Mouse (Mus musculus): ENCODE measurements at regions not wholly inside any gene's neighbourhood (a gene's known extent, or its start where the extent isn't known, plus 50 kb on each side); places are given as distances from the start of the nearest gene placed in this dataset.
"Not testable (repeated sequence)": the region's sequence is repeated elsewhere in the genome, so short reads cannot be mapped to it uniquely, and the experiment has no call there.

DNA sequence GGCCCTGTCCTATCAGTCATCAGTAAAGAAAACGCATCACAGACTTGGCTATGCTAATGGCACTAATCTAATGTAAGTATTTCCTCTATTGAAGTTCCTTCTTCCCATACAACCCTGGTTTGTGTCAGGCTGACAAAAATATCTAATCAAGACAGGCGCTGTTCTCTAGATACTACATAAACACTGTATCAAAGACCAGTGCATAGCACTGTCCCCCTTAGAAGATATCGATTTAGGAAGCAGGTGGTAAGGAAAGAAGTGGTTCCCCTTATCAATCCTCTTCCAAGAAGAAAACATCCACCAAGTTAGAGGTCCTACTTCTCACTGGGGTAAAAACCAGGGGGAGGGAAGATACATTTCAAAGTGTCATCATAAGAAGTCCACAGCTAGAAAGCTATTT lies 97.5 kb downstream of the Rchy1 start:
- Histone ChIP-seq H3K9me3 (ENCODE audit: control insufficient read depth, low read length) (no peaks in the 10 kb centered on the region), H3K4me3 (ENCODE audit: low read depth, low read length) (no peak overlapping the region), H3K27me3 (ENCODE audit: control insufficient read depth, insufficient read depth, low read length) (no peaks in the 10 kb centered on the region), H3K27ac (ENCODE audit: low read depth, low read length) (no peak overlapping the region), H3K4me2 (ENCODE audit: low read depth) (no peak overlapping the region), H3K36me3 (ENCODE audit: control insufficient read depth, insufficient read depth, low read length) (no peaks in the 10 kb centered on the region), H3K4me1 (ENCODE audit: control insufficient read depth, insufficient read depth, low read length) (no peaks in the 10 kb centered on the region), H3K9ac (ENCODE audit: low read length) (no peak overlapping the region)
- ATAC-seq (ENCODE audit: insufficient read depth, low FRiP score, low TSS enrichment) (no peak), DNase-seq (ENCODE audit: low spot score) (no peak)
- 90% methylated on average over 3 of the region's 3 CpGs for WGBS

DNA sequence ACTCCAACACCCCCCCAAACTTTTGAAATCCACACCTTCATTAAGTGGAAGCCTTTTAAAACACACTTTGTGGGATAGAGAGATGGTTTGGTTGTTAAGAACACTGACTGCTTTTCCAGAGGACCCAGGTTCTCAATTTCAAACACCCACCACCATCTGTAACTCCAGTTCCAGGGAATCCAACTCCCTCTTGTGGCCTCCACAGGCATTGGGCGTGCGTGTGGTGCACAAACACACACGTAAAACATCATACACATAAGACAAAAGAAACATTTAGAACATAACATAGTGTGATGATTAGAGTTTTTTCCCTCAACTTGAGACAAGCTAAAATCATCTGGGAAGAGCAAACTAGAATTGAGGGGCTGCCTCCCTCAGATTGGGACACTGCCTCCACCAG lies 100.0 kb downstream of the Rchy1 start:
- H3K9ac ChIP-seq (ENCODE audit: low read length), result no peak overlapping the region
- no peaks in the 10 kb centered on the region for H3K36me3 ChIP-seq (ENCODE audit: control insufficient read depth, insufficient read depth, low read length)
- H3K4me2 ChIP-seq (ENCODE audit: low read depth), result no peak overlapping the region
- no peaks in the 10 kb centered on the region for H3K4me1 ChIP-seq (ENCODE audit: control insufficient read depth, insufficient read depth, low read length)
- no peak for ATAC-seq (ENCODE audit: insufficient read depth, low FRiP score, low TSS enrichment)
- no peak overlapping the region for H3K4me3 ChIP-seq (ENCODE audit: low read depth, low read length)
- WGBS, result 97% methylated on average over 3 of the region's 3 CpGs
- H3K9me3 ChIP-seq (ENCODE audit: control insufficient read depth, low read length), result no peaks in the 10 kb centered on the region
- H3K27me3 ChIP-seq (ENCODE audit: control insufficient read depth, insufficient read depth, low read length), result no peaks in the 10 kb centered on the region
- no peak for DNase-seq (ENCODE audit: low spot score)
- no peak overlapping the region for H3K27ac ChIP-seq (ENCODE audit: low read depth, low read length)

DNA sequence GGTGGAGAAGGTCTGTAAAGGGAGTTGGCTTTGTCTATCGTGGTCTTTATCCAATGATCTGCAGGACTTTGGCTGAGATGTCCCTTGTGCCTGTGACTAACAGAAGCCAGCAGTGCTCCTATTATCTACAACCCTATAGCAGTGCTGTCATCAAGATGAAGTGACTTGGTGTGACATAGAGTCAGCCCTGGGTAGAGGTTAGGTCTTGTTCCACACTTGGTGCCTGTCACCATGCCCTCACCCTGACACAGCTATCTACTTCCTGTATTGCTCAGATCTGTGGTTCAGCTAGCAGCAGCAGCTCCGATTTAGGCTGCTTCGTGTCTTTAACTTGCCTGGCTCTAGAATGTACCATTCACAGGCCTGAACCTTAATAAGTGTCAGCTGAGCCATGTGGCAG lies 100.6 kb downstream of the Rchy1 start:
- H3K4me3 ChIP-seq (ENCODE audit: low read depth, low read length), result no peak overlapping the region
- 98% methylated on average over 3 of the region's 3 CpGs for WGBS
- H3K9me3 ChIP-seq (ENCODE audit: control insufficient read depth, low read length), result no peaks in the 10 kb centered on the region
- no peak for DNase-seq (ENCODE audit: low spot score)
- H3K9ac ChIP-seq (ENCODE audit: low read length), result no peak overlapping the region
- no peaks in the 10 kb centered on the region for H3K4me1 ChIP-seq (ENCODE audit: control insufficient read depth, insufficient read depth, low read length)
- no peaks in the 10 kb centered on the region for H3K27me3 ChIP-seq (ENCODE audit: control insufficient read depth, insufficient read depth, low read length)
- no peak overlapping the region for H3K4me2 ChIP-seq (ENCODE audit: low read depth)
- no peak overlapping the region for H3K27ac ChIP-seq (ENCODE audit: low read depth, low read length)
- no peak for ATAC-seq (ENCODE audit: insufficient read depth, low FRiP score, low TSS enrichment)
- H3K36me3 ChIP-seq (ENCODE audit: control insufficient read depth, insufficient read depth, low read length), result no peaks in the 10 kb centered on the region

DNA sequence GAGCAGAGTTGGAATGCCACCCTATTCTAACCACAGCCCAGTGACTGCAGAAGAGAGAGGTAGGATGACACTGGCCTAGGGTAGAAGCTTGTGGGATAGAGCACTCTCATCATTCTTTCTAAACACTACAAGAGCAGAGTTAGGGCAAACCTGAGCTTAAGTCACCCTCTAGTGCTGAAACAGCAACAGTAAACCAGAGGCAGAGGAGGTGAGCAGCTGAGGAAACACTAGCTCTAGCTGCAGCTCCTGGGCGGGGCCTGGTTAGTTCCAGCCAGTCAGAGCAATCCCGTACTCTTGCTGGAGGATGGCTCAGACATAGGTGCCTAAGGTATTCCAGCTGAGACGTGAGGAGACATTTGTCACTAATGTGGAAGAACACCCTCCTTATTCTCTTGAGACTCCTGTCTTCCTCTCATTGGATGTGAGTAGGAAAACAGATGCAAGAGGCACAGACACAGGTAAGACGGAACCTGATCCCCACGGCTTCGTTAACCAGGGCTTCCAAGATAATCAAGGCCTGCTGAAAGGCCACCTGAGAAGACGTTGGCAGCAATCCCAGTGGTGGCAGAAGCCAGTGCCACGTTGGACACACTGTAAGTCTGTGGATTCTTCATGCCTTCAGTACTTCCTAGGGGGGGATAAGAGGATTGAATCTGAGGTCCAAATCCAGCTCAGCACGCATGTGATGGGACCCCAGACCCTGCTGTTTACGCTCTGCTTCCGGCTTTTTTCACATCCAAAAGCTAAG lies 101.3 kb downstream of the Rchy1 start:
- H3K4me3 ChIP-seq (ENCODE audit: low read depth, low read length), result no peak overlapping the region
- no peaks in the 10 kb centered on the region for H3K36me3 ChIP-seq (ENCODE audit: control insufficient read depth, insufficient read depth, low read length)
- H3K27me3 ChIP-seq (ENCODE audit: control insufficient read depth, insufficient read depth, low read length), result no peaks in the 10 kb centered on the region
- H3K9me3 ChIP-seq (ENCODE audit: control insufficient read depth, low read length), result no peaks in the 10 kb centered on the region
- WGBS, result 80% methylated on average over 11 of the region's 11 CpGs
- no peak overlapping the region for H3K9ac ChIP-seq (ENCODE audit: low read length)
- ATAC-seq (ENCODE audit: insufficient read depth, low FRiP score, low TSS enrichment) (no peak), DNase-seq (ENCODE audit: low spot score) (no peak)
- no peaks in the 10 kb centered on the region for H3K4me1 ChIP-seq (ENCODE audit: control insufficient read depth, insufficient read depth, low read length)
- H3K27ac ChIP-seq (ENCODE audit: low read depth, low read length), result no peak overlapping the region
- H3K4me2 ChIP-seq (ENCODE audit: low read depth), result no peak overlapping the region

DNA sequence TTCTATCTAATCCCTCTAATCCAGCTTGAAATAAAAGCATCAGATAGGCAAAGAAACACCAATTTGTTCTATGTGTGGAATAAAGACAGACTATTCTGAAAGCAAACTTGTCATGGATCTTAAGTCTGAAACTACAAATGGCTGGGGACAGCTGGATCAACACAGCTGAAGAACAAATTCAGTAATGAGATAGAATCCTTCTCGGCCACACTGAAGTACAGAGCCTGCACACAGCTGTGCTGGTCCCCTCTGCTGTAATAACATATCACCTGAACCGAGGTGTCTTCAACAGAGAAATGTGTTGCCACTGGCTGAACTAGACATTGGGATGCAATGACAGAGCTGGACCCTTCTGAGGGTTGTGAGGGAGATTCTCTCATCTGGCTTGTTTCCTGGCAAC lies 102.4 kb downstream of the Rchy1 start:
- Histone ChIP-seq H3K4me1 (ENCODE audit: control insufficient read depth, insufficient read depth, low read length) (no peaks in the 10 kb centered on the region), H3K9ac (ENCODE audit: low read length) (no peak overlapping the region), H3K9me3 (ENCODE audit: control insufficient read depth, low read length) (no peaks in the 10 kb centered on the region), H3K27ac (ENCODE audit: low read depth, low read length) (no peak overlapping the region), H3K36me3 (ENCODE audit: control insufficient read depth, insufficient read depth, low read length) (no peaks in the 10 kb centered on the region), H3K4me3 (ENCODE audit: low read depth, low read length) (no peak overlapping the region), H3K4me2 (ENCODE audit: low read depth) (no peak overlapping the region), H3K27me3 (ENCODE audit: control insufficient read depth, insufficient read depth, low read length) (no peaks in the 10 kb centered on the region)
- DNase-seq (ENCODE audit: low spot score), result no peak
- WGBS, result 66% methylated on average over 2 of the region's 2 CpGs
- ATAC-seq (ENCODE audit: insufficient read depth, low FRiP score, low TSS enrichment), result no peak

DNA sequence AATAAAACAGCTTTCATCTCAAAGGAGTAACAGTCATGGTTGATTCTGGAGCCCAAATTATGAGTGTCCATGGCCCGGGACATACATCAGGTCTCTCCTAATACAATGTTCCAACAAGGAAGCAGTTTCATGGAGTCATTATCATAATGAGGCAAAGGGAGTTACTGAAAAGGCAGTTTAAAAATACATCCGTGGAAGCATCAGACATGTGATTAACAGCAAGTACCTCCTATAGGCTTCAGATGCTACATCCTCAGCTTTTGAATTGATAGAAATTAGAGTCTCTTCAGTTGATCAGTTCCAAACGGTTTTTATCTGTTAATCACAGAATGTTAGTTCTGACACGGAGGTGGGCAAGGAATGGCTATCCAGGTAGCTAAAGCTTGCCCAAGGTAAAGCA lies 110.5 kb downstream of the Rchy1 start:
- H3K4me1 ChIP-seq (ENCODE audit: control insufficient read depth, insufficient read depth, low read length), result no peaks in the 10 kb centered on the region
- H3K36me3 ChIP-seq (ENCODE audit: control insufficient read depth, insufficient read depth, low read length), result no peaks in the 10 kb centered on the region
- no peaks in the 10 kb centered on the region for H3K27me3 ChIP-seq (ENCODE audit: control insufficient read depth, insufficient read depth, low read length)
- 84% methylated on average over 4 of the region's 4 CpGs for WGBS
- no peak overlapping the region for H3K27ac ChIP-seq (ENCODE audit: low read depth, low read length)
- no peak for DNase-seq (ENCODE audit: low spot score)
- no peak overlapping the region for H3K4me3 ChIP-seq (ENCODE audit: low read depth, low read length)
- H3K4me2 ChIP-seq (ENCODE audit: low read depth), result no peak overlapping the region
- ATAC-seq (ENCODE audit: insufficient read depth, low FRiP score, low TSS enrichment), result no peak
- H3K9me3 ChIP-seq (ENCODE audit: control insufficient read depth, low read length), result no peaks in the 10 kb centered on the region
- no peak overlapping the region for H3K9ac ChIP-seq (ENCODE audit: low read length)

DNA sequence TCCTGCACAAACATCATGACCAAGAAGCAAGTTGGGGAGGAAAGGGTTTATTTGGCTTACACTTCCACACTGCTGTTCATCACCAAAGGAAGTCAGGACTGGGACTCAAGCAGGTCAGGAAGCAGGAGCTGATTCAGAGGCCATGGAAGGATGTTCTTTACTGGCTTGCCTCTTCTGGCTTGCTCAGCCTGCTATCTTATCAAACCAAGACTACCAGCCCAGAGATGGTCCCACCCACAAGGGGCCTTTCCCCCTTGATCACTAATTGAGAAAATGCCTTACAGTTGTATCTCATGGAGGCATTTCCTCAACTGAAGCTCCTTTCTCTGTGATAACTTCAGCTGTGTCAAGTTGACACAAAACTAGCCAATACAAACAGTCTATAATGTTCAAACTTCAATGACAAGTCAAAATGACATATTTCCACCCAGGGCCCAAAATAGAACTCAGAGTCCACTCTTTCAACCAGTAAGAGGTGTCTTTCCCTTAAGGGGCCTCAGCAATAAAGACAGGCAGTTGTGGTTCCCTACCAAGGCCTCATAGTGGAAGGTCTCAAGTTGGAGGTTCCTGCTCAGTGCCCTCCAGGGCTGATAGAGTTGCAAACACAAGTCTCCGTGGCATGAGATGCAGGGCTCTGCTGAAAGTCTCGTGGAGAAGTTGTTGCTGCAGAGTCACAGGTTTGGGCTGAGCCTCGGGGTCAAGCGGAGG lies 111.9 kb downstream of the Rchy1 start:
- not testable (repeated sequence) for H3K9ac ChIP-seq (ENCODE audit: low read length); H3K4me2 ChIP-seq (ENCODE audit: low read depth); H3K36me3 ChIP-seq (ENCODE audit: control insufficient read depth, insufficient read depth, low read length); ATAC-seq (ENCODE audit: insufficient read depth, low FRiP score, low TSS enrichment); H3K4me3 ChIP-seq (ENCODE audit: low read depth, low read length); H3K27ac ChIP-seq (ENCODE audit: low read depth, low read length); DNase-seq (ENCODE audit: low spot score); H3K27me3 ChIP-seq (ENCODE audit: control insufficient read depth, insufficient read depth, low read length); H3K4me1 ChIP-seq (ENCODE audit: control insufficient read depth, insufficient read depth, low read length); H3K9me3 ChIP-seq (ENCODE audit: control insufficient read depth, low read length)
- WGBS, result 87% methylated on average over 4 of the region's 4 CpGs

DNA sequence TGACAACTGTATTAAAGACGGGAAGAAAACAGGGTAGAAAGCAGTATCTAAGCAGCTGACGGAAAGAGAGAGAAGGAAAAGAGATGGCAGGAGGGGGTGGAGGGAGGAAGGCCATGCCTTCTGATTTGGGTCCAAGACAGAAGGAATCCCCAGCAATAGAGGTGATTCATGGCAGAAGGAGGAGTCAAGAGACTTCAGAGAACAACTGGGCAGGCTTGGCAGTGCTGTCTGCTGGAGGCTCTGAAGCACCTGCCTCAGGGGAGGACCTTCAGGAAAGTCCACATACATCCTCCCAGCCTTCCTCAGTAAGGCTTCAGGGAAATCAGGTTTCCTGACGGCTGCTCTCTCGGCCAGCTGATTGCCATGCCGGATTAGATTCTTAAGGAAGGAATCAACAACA lies 112.4 kb downstream of the Rchy1 start:
- Histone ChIP-seq H3K4me1 (ENCODE audit: control insufficient read depth, insufficient read depth, low read length) (no peaks in the 10 kb centered on the region), H3K27me3 (ENCODE audit: control insufficient read depth, insufficient read depth, low read length) (no peaks in the 10 kb centered on the region), H3K9me3 (ENCODE audit: control insufficient read depth, low read length) (no peaks in the 10 kb centered on the region), H3K27ac (ENCODE audit: low read depth, low read length) (no peak overlapping the region), H3K36me3 (ENCODE audit: control insufficient read depth, insufficient read depth, low read length) (no peaks in the 10 kb centered on the region), H3K9ac (ENCODE audit: low read length) (no peak overlapping the region), H3K4me2 (ENCODE audit: low read depth) (no peak overlapping the region), H3K4me3 (ENCODE audit: low read depth, low read length) (no peak overlapping the region)
- WGBS, result 92% methylated on average over 5 of the region's 5 CpGs
- DNase-seq (ENCODE audit: low spot score), result no peak
- no peak for ATAC-seq (ENCODE audit: insufficient read depth, low FRiP score, low TSS enrichment)

DNA sequence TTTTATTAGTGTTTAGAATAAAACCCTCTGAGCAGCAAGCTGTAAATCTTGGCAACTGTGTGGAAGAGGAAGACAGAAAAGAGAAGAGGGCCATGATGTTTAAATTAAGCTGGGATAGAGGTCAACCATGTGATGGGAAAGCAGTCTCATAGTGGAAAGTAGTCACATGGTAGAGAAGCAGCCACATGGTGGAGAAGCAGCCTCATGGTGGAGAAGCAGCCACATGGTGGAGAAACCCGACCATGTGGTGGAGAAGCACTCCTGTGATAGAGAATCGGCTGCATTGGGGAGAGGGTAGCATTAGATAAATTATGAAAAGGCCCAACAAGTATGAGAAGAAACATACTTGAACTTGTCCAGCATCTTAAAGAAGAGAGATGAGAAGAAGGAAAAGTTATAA lies 113.3 kb downstream of the Rchy1 start:
- no peak for DNase-seq (ENCODE audit: low spot score)
- H3K9me3 ChIP-seq (ENCODE audit: control insufficient read depth, low read length), result no peaks in the 10 kb centered on the region

More for the DNA sequence above, 113.3 kb downstream of the Rchy1 start:
- no peaks in the 10 kb centered on the region for H3K27me3 ChIP-seq (ENCODE audit: control insufficient read depth, insufficient read depth, low read length)
- no peak overlapping the region for H3K27ac ChIP-seq (ENCODE audit: low read depth, low read length)
- 89% methylated on average over 2 of the region's 2 CpGs for WGBS
- no peak overlapping the region for H3K4me2 ChIP-seq (ENCODE audit: low read depth)
- H3K36me3 ChIP-seq (ENCODE audit: control insufficient read depth, insufficient read depth, low read length), result no peaks in the 10 kb centered on the region
- no peak overlapping the region for H3K9ac ChIP-seq (ENCODE audit: low read length)
- H3K4me1 ChIP-seq (ENCODE audit: control insufficient read depth, insufficient read depth, low read length), result no peaks in the 10 kb centered on the region
- ATAC-seq (ENCODE audit: insufficient read depth, low FRiP score, low TSS enrichment), result no peak
- H3K4me3 ChIP-seq (ENCODE audit: low read depth, low read length), result no peak overlapping the region

Data from neural tube, embryonic 11.5 days (tissue).